Mouse (Mus musculus) left cerebral cortex, adult 2 months (tissue): ENCODE results near the gene Capn5. TPM values are rescaled to one million over a fixed set of nuclear protein-coding genes. Genes with fewer than 3 reads are reported as not detected.

Experiments
- DNase-seq, 2 experiments: peaks; one replicate each; pipeline ENCODE4 v3.0.0; 2021 to 2022; ENCODE audit warnings: low spot score in 2 of 2, mixed read lengths in 1 of 2; ENCODE audit errors: extremely low spot score in 1 of 2
- H3K27ac ChIP-seq: fragments of 200-600 bp; 2 replicates; pipeline ENCODE4 v1.8.1; 2022
- H3K4me3 ChIP-seq: fragments of 200-600 bp; 2 replicates; pipeline ENCODE4 v1.8.1; 2022
- CTCF ChIP-seq: fragments of 200-600 bp; IDR thresholded peaks from 2 replicates; pipeline ENCODE4 v1.8.1; 2022; ENCODE audit warnings: antibody characterized with exemption, mild to moderate bottlenecking, moderate library complexity
- intact Hi-C: fragments of 180-260 bp; cut with DNase I; formaldehyde crosslinking; loops from one replicate; pipeline ENCODE4 v1.15.1; 2025
- long read RNA-seq, 2 experiments: library from polyadenylated mRNA; stranded (forward); transcript quantifications; one replicate each; pipeline ENCODE4 v2.0.0; 2021; ENCODE audit warnings: borderline mapping rate in 2 of 2
- total RNA-seq, 2 experiments: library from RNA; stranded (reverse); gene quantifications; 2 replicates each; pipeline ENCODE4 v1.2.3; 2021

Gene Capn5
- total RNA-seq = 10 to 100 TPM; 30.8 to 36.1 TPM
- long read RNA-seq, experiment 1, full-length matches to known transcripts = 38 of 55 reads
- long read RNA-seq, experiment 1, partial matches to known transcripts = 7 of 55 reads
- long read RNA-seq, experiment 1, other reads (novel, unspliced or antisense) = 10 of 55 reads
- long read RNA-seq, experiment 2, full-length matches to known transcripts = 28 of 40 reads
- long read RNA-seq, experiment 2, partial matches to known transcripts = 4 of 40 reads
- long read RNA-seq, experiment 2, other reads (novel, unspliced or antisense) = 8 of 40 reads

DNA sequence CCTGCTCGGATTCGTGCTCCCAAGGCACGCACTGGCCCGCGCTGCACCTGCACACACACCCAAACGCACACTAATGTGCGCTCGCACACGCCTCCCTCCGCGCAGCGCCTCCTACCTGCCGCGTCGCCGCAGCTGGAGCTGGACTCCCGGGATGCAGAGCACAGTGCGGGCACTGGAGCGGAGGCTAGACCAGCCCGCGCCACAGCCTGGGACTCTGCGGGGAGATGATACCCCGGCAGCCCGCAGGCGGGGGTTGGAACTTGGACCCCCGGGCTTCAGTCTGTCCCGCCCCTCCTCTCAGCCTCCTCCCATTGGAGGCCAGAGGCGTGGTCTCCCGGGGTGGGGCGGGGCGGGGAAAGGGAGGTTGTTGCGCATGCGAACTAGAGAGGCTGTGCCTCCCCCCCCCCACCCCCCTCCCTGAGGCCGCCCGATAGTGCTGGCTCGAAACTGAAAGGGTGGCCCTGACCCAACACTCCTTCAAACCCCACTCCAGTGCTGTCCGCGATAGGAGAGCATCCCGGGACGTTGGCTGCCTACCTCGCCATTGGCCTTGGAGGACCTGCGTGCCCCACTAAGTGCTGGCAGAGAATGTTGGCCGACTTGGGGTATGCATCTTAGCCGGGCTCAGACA, at the start of gene Capn5:
TSS of gene Capn5 (minus strand) at position 346 of the 631 bp plus-strand sequence.
- H3K4me3 ChIP-seq = peak within 1 kb of the TSS; percentile 80
- peak within 1 kb of the TSS; percentile 85 for H3K27ac ChIP-seq
- TF ChIP-seq CTCF = peak; percentile 54
- DNase-seq = peak; percentile 52 to 63
- intact Hi-C loops = no loop called here

DNA sequence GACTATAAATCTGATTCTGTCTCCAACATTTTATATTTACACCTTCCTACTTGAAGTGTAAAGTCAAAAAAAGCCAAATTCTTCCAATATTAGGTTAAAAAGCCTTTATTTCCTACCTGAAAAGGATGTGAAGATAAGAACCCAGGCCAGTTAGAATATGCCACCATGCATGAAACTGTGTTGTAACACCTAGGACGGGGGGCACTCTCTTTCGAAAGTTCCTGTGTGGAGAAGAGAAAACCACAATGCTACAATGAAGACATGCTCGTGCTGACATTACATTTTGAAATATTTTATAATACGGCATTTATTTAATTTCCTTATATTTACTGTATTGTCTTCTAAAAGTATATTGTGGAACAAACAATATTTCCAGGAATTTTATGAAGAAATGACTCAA, 45.7 kb upstream of the Capn5 start:
- H3K4me3 ChIP-seq = no peak overlapping the region
- no peak overlapping the region for H3K27ac ChIP-seq
- TF ChIP-seq CTCF = no peak
- no peak for DNase-seq
- intact Hi-C loops = no loop called here

- H3K27ac ChIP-seq = no peak overlapping the region
- intact Hi-C loops = no loop called here
- no peak for DNase-seq
- no peak for TF ChIP-seq CTCF
- H3K4me3 ChIP-seq = no peak overlapping the region
Measured at GRCm38 (mm10) chr7:98216713-98217112, 38.6 kb upstream of the Capn5 start.

- DNase-seq = no peak
- TF ChIP-seq CTCF = no peak
Measured at GRCm38 (mm10) chr7:98202946-98203345, 24.9 kb upstream of the Capn5 start.

DNA sequence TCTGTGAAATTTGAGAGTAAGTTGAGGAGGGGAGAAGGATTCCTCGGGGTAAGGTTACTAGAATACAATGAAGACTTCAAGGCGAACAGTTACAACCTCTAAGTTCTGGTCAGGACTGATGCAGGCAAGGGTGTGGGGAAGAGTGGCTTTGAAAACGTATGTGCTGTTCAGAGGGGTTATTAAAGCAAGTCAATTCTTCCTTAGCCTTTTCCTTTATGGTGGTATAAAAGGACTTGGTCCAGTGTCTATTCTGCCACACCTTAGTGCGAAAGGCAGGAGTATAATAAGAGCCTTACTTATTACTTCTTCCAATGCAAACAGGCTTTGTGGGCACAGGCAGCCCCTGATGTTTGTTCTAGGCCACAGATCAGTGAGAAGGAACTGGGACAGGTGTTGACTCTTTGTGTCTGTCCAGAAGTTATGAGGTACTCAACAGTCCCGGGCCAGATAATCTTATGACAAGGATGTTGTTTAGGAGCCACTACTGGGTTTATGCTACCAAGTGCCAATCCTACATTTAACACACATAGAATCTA, 23.5 kb upstream of the Capn5 start:
- intact Hi-C loops = no loop called here
- no peak for DNase-seq
- Histone ChIP-seq H3K27ac (no peak overlapping the region), H3K4me3 (no peak overlapping the region)
- TF ChIP-seq CTCF = no peak

More at GRCm38 (mm10) chr7:98202946-98203345, 24.9 kb upstream of the Capn5 start:
- Histone ChIP-seq H3K4me3 (no peak overlapping the region), H3K27ac (no peak overlapping the region)
- intact Hi-C loops = no loop called here

GRCm38 (mm10) chr7:98200396-98200795, 22.3 kb upstream of the Capn5 start:
- no peak for TF ChIP-seq CTCF
- intact Hi-C loops = no loop called here
- no peak overlapping the region for H3K27ac ChIP-seq
- H3K4me3 ChIP-seq = no peak overlapping the region
- DNase-seq = no peak

GRCm38 (mm10) chr7:98199381-98199780, 21.3 kb upstream of the Capn5 start, which contains the start of gene B3gnt6:
B3gnt6 (minus strand) TSS chr7:98199481.
- no peak for DNase-seq
- TF ChIP-seq CTCF = no peak
- Histone ChIP-seq H3K27ac (no peak within 1 kb of the TSS), H3K4me3 (no peak within 1 kb of the TSS)
- intact Hi-C loops = no loop called here

GRCm38 (mm10) chr7:98195151-98195801, 17.2 kb upstream of the Capn5 start:
- TF ChIP-seq CTCF = no peak
- intact Hi-C loops = no loop called here
- DNase-seq = no peak
- no peak overlapping the region for H3K4me3 ChIP-seq
- no peak overlapping the region for H3K27ac ChIP-seq

- DNase-seq = peak; percentile 33 to 44
- intact Hi-C loops = no loop called here
- TF ChIP-seq CTCF = no peak
- Histone ChIP-seq H3K27ac (no peak overlapping the region), H3K4me3 (peak overlapping the region; percentile 47)
Measured at GRCm38 (mm10) chr7:98194026-98194792, 16.1 kb upstream of the Capn5 start.

DNA sequence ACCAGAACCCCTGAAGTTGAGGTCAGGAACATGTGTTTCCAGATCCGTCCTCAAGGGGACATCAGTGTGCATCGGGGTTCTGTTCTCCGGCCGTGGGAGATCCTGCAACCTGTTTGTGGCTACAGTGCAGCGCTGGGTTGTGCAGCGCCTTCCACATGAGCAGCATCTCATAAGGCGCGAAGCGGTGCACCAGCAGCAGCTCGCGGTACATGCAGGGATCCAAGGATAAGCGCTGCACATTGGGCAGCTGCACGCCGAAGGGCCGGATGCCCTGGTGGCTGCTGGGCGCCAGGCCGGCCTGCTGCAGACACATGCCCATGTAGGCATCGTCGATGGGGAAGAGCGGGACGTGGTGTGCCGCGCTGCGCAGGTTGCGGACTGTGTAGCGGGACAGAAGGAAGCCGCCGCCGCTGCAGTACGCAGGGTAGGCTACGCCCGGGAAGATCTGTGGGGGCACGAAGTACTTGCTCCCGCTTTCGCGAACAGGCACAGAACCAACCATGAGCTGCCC, 15.5 kb upstream of the Capn5 start:
- peak in 1 of 2 experiments; percentile 30 for DNase-seq
- intact Hi-C loops = no loop called here

DNA sequence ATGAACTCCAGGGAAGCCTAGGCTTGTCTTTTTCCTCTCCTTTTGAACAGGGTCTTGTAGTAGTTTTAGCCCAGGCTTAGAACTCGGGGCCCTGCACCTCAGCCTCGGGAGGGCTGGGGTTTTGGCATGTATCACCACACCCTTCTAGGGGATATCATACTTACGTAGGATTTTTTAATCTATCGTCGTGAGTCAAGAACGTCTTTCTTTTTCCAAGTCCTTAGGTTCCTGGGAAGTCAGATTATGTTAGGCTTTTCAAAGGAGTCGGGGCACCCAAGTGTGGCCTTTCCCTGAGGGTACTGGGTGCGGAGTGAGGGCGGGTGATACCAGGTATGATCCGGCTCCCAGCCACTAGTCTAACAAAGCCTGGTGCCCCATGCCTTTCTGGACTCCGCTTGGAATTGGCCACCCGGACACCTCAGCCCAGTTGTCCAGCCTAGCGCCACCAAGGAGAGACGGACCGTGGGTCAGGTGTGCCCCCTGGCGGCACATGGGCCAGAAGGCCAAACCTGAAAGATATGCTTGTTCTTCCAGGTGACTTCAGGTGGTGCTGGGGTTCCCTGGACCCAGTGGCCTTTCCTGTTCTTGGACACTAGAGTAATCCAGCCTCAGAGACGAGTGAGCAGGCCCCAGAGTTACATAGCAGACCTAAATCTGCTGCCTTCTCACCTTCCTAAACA, 13.6 kb upstream of the Capn5 start:
- no peak overlapping the region for H3K27ac ChIP-seq
- no peak for DNase-seq
- H3K4me3 ChIP-seq = no peak overlapping the region
- TF ChIP-seq CTCF = peak; percentile 20
- intact Hi-C loops = loop anchor here (1.0 kb wide), 1 partner anchor 36 kb away; no protein-coding TSS in a partner anchor

More for the DNA sequence above, 15.5 kb upstream of the Capn5 start:
- Histone ChIP-seq H3K27ac (no peak overlapping the region), H3K4me3 (peak overlapping the region; percentile 47)
- TF ChIP-seq CTCF = peak; percentile 52
